28 mouse cellular contexts compared by ENCODE assay signal in genomic region chr2:180277773-180278320, GRCm38 (mm10). TPM values are rescaled to one million over a fixed set of nuclear protein-coding genes. Genes with fewer than 3 reads are reported as not detected.
DNase-seq lines count a peak whose midpoint lies in the region; ATAC-seq and TF ChIP-seq lines count a peak whose summit lies in the region.
"Had no signal": no experiment of that assay in that cellular context is flagged by ENCODE, and none has a peak within 500 bp of the region (broad histone marks: within the 10 kb centered on the region; RNA-seq: fewer than 3 reads in every experiment).

No protein-coding gene starts in this region.

- H3K4me2 ChIP-seq in lung, embryonic 15.5 days, result no peak overlapping the region
- no peak overlapping the region for H3K4me2 ChIP-seq in lung, postnatal 0 days (replicated peaks; ENCODE audit: low read depth, low read length)
- H3K4me2 ChIP-seq in intestine, embryonic 15.5 days (replicated peaks), result peak overlapping the region; percentile 23; the same call in 1 of the 2 replicates
- no peak overlapping the region for H3K4me2 ChIP-seq in stomach, embryonic 16.5 days (ENCODE audit: low read depth, low read length)
- no peak overlapping the region for H3K4me2 ChIP-seq in hindbrain, embryonic 11.5 days (replicated peaks; ENCODE audit: low read depth, low read length)
- H3K4me2 ChIP-seq: embryonic facial prominence, embryonic 12.5 days; forebrain, embryonic 15.5 days; heart, embryonic 13.5 days; neural tube, embryonic 15.5 days had no signal

- peak overlapping the region; percentile 70 for H3K27ac ChIP-seq in lung, embryonic 15.5 days
- H3K27ac ChIP-seq in lung, postnatal 0 days (ENCODE audit: low read length), result no peak overlapping the region
- peak overlapping the region; percentile 86 for H3K27ac ChIP-seq in intestine, embryonic 15.5 days
- peak overlapping the region; percentile 88 for H3K27ac ChIP-seq in stomach, embryonic 16.5 days (ENCODE audit: low read length)
- no peak overlapping the region for H3K27ac ChIP-seq in hindbrain, embryonic 11.5 days (ENCODE audit: low read depth, low read length)
- H3K27ac ChIP-seq: embryonic facial prominence, embryonic 12.5 days; forebrain, embryonic 15.5 days; liver, embryonic 14.5 days; neural tube, embryonic 15.5 days had no signal

- no peaks in the 10 kb centered on the region for H3K36me3 ChIP-seq in lung, embryonic 15.5 days
- H3K36me3 ChIP-seq in lung, postnatal 0 days (ENCODE audit: insufficient read depth, low read length), result no peaks in the 10 kb centered on the region
- no peaks in the 10 kb centered on the region for H3K36me3 ChIP-seq in intestine, embryonic 15.5 days
- no peaks in the 10 kb centered on the region for H3K36me3 ChIP-seq in stomach, embryonic 16.5 days (ENCODE audit: control insufficient read depth, insufficient read depth, low read length)
- H3K36me3 ChIP-seq in hindbrain, embryonic 11.5 days (ENCODE audit: control insufficient read depth, insufficient read depth, low read length), result no peaks in the 10 kb centered on the region
- H3K36me3 ChIP-seq: embryonic facial prominence, embryonic 12.5 days; forebrain, embryonic 15.5 days; heart, embryonic 13.5 days; neural tube, embryonic 15.5 days had no signal

- peak; percentile 93 for DNase-seq in heart, adult 11 months
- no peak for DNase-seq in heart, adult 8-10 months (ENCODE audit: low spot score)
- DNase-seq in lung, postnatal 0 days (ENCODE audit: low spot score), result no peak
- no peak for DNase-seq in hindbrain, embryonic 11.5 days (ENCODE audit: low spot score)
- no peak for DNase-seq in ovary, adult 18-20 months (ENCODE audit: low spot score)
- DNase-seq: adrenal gland, postnatal 14 days; B cell, adult 2 months; cerebellum, adult 11 months; lung, postnatal 36 days; retina, postnatal 1 day; thymus, adult 18-20 months; thymus, postnatal 4 days had no signal

- TF ChIP-seq CTCF in lung, postnatal 0 days (IDR thresholded peaks at IDR 0.05), result no peak

- no peak overlapping the region for H3K9ac ChIP-seq in lung, embryonic 15.5 days
- H3K9ac ChIP-seq in lung, postnatal 0 days (replicated peaks; ENCODE audit: low read depth), result no peak overlapping the region
- H3K9ac ChIP-seq in intestine, embryonic 15.5 days, result no peak overlapping the region
- H3K9ac ChIP-seq in stomach, embryonic 16.5 days (ENCODE audit: low read length), result 0 out of 2 replicates have a peak overlapping the region, but pooled peaks have one; percentile 15
- no peak overlapping the region for H3K9ac ChIP-seq in hindbrain, embryonic 11.5 days (ENCODE audit: low read depth, low read length)
- H3K9ac ChIP-seq: embryonic facial prominence, embryonic 12.5 days; forebrain, embryonic 15.5 days; liver, embryonic 14.5 days; neural tube, embryonic 15.5 days had no signal

- H3K27me3 ChIP-seq in lung, embryonic 15.5 days, result no peaks in the 10 kb centered on the region
- H3K27me3 ChIP-seq in lung, postnatal 0 days (replicated peaks; ENCODE audit: insufficient read depth, low read length), result no peaks in the 10 kb centered on the region
- H3K27me3 ChIP-seq in intestine, embryonic 15.5 days (replicated peaks), result no peaks in the 10 kb centered on the region
- no peaks in the 10 kb centered on the region for H3K27me3 ChIP-seq in stomach, embryonic 16.5 days (ENCODE audit: control insufficient read depth, insufficient read depth, low read length)
- H3K27me3 ChIP-seq in hindbrain, embryonic 11.5 days (ENCODE audit: control insufficient read depth, insufficient read depth, low read length), result no peaks in the 10 kb centered on the region
- H3K27me3 ChIP-seq: forebrain, embryonic 15.5 days; heart, embryonic 13.5 days had no signal

- TF ChIP-seq EP300 in lung, postnatal 0 days (IDR thresholded peaks at IDR 0.05), result no peak

- H3K4me3 ChIP-seq in lung, embryonic 15.5 days, result no peak overlapping the region
- H3K4me3 ChIP-seq in lung, postnatal 0 days (ENCODE audit: low read depth, low read length), result no peak overlapping the region
- no peak overlapping the region for H3K4me3 ChIP-seq in intestine, embryonic 15.5 days (replicated peaks)
- H3K4me3 ChIP-seq in stomach, embryonic 16.5 days (replicated peaks; ENCODE audit: low read length), result no peak overlapping the region
- H3K4me3 ChIP-seq in hindbrain, embryonic 11.5 days (ENCODE audit: low read depth, low read length), result no peak overlapping the region
- H3K4me3 ChIP-seq: embryonic facial prominence, embryonic 12.5 days; forebrain, embryonic 15.5 days; heart, embryonic 13.5 days; neural tube, embryonic 15.5 days had no signal

- no peak for ATAC-seq in lung, embryonic 15.5 days (ENCODE audit: borderline replicate concordance, extremely low read depth, low FRiP score, low TSS enrichment)
- no peak for ATAC-seq in lung, postnatal 0 days
- ATAC-seq in intestine, embryonic 15.5 days, result no peak
- ATAC-seq in stomach, embryonic 16.5 days (ENCODE audit: insufficient read depth, low FRiP score), result no peak
- no peak for ATAC-seq in hindbrain, embryonic 11.5 days (ENCODE audit: low FRiP score)
- ATAC-seq: forebrain, embryonic 15.5 days; hindbrain, embryonic 16.5 days; midbrain, embryonic 16.5 days; Patski had no signal

- no peaks in the 10 kb centered on the region for H3K9me3 ChIP-seq in lung, embryonic 15.5 days
- no peaks in the 10 kb centered on the region for H3K9me3 ChIP-seq in lung, postnatal 0 days (ENCODE audit: low read length)
- no peaks in the 10 kb centered on the region for H3K9me3 ChIP-seq in intestine, embryonic 15.5 days
- H3K9me3 ChIP-seq in stomach, embryonic 16.5 days (replicated peaks; ENCODE audit: control insufficient read depth, low read length), result no peaks in the 10 kb centered on the region
- no peaks in the 10 kb centered on the region for H3K9me3 ChIP-seq in hindbrain, embryonic 11.5 days (ENCODE audit: control insufficient read depth, low read length)
- H3K9me3 ChIP-seq: embryonic facial prominence, embryonic 12.5 days; forebrain, embryonic 15.5 days; heart, embryonic 13.5 days; neural tube, embryonic 15.5 days had no signal

- 73% methylated on average over 8 of the region's 8 CpGs for WGBS in lung, embryonic 15.5 days
- WGBS in lung, postnatal 0 days, result 59% methylated on average over 8 of the region's 8 CpGs
- WGBS in intestine, embryonic 15.5 days, result 57% methylated on average over 8 of the region's 8 CpGs
- 52% methylated on average over 8 of the region's 8 CpGs for whole genome bisulfite sequencing in stomach, embryonic 16.5 days
- 70% methylated on average over 8 of the region's 8 CpGs for WGBS in hindbrain, embryonic 11.5 days

- H3K4me1 ChIP-seq in lung, embryonic 15.5 days, result peaks cover 35% of the 10 kb centered on the region
- H3K4me1 ChIP-seq in lung, postnatal 0 days (ENCODE audit: insufficient read depth, low read depth, low read length), result peaks cover 12% of the 10 kb centered on the region; the same call in 1 of the 2 replicates
- peaks cover 30% of the 10 kb centered on the region for H3K4me1 ChIP-seq in intestine, embryonic 15.5 days (replicated peaks)
- H3K4me1 ChIP-seq in stomach, embryonic 16.5 days (ENCODE audit: control insufficient read depth, insufficient read depth, low read length), result peaks cover 21% of the 10 kb centered on the region
- no peaks in the 10 kb centered on the region for H3K4me1 ChIP-seq in hindbrain, embryonic 11.5 days (replicated peaks; ENCODE audit: control insufficient read depth, insufficient read depth, low read length)

RNA-seq across cellular contexts. Expression of gene Cables2, which starts 4.6 kb away (rescaled TPM):
- total RNA-seq in heart, adult 8-10 months (2022), result 10 to 100 TPM; 12.1 to 14.1 (median 12.6) TPM
- 14.1 and 16.5 TPM in 2 replicates for polyA plus RNA-seq in lung, embryonic 15.5 days (2015; fragmentation: Nextera tagmentation; extraction: Ambion mirVana)
- polyA plus RNA-seq in lung, postnatal 0 days (2015; fragmentation: Nextera tagmentation; extraction: Ambion mirVana), result 15.5 and 16.1 TPM in 2 replicates
- polyA plus RNA-seq in intestine, embryonic 15.5 days (2015; fragmentation: Nextera tagmentation; extraction: Ambion mirVana), result 11.4 and 12.7 TPM in 2 replicates
- polyA plus RNA-seq in stomach, embryonic 16.5 days (2015; fragmentation: Nextera tagmentation; extraction: Ambion mirVana), result 4.3 and 4.6 TPM in 2 replicates
- polyA plus RNA-seq in hindbrain, embryonic 11.5 days (2014; fragmentation: Nextera tagmentation; extraction: Ambion mirVana), result 14.0 and 16.8 TPM in 2 replicates

RNA-seq across cellular contexts. Expression of gene Rbbp8nl, which starts 11.8 kb away (rescaled TPM):
- total RNA-seq in heart, adult 8-10 months (2022), result not detected
- 2.3 and 3.1 TPM in 2 replicates for polyA plus RNA-seq in lung, embryonic 15.5 days (2015; fragmentation: Nextera tagmentation; extraction: Ambion mirVana)
- polyA plus RNA-seq in lung, postnatal 0 days (2015; fragmentation: Nextera tagmentation; extraction: Ambion mirVana), result 0.20 and 0.46 TPM in 2 replicates
- 2.8 and 3.8 TPM in 2 replicates for polyA plus RNA-seq in intestine, embryonic 15.5 days (2015; fragmentation: Nextera tagmentation; extraction: Ambion mirVana)
- 3.7 and 5.9 TPM in 2 replicates for polyA plus RNA-seq in stomach, embryonic 16.5 days (2015; fragmentation: Nextera tagmentation; extraction: Ambion mirVana)
- 0.08 TPM in 1 of 2 replicates, not detected in the other for polyA plus RNA-seq in hindbrain, embryonic 11.5 days (2014; fragmentation: Nextera tagmentation; extraction: Ambion mirVana)
- total RNA-seq: adrenal gland, postnatal 14 days; gastrocnemius, postnatal 4 days; heart, postnatal 25 days; layer of hippocampus, postnatal 25 days; left cerebral cortex, postnatal 14 days had no signal
- polyA plus RNA-seq: cortical plate, adult 2 months; forebrain, embryonic 15.5 days; hindbrain, embryonic 16.5 days; midbrain, embryonic 16.5 days; neural tube, embryonic 15.5 days; Patski had no signal

RNA-seq across cellular contexts. Expression of gene Rps21, which starts 20.7 kb away (rescaled TPM):
- 100 to 1,000 TPM; 452 to 674 (median 565) TPM for total RNA-seq in heart, adult 8-10 months (2022)
- 477 and 524 TPM in 2 replicates for polyA plus RNA-seq in lung, embryonic 15.5 days (2015; fragmentation: Nextera tagmentation; extraction: Ambion mirVana)
- polyA plus RNA-seq in lung, postnatal 0 days (2015; fragmentation: Nextera tagmentation; extraction: Ambion mirVana), result 418 and 453 TPM in 2 replicates
- polyA plus RNA-seq in intestine, embryonic 15.5 days (2015; fragmentation: Nextera tagmentation; extraction: Ambion mirVana), result 577 and 672 TPM in 2 replicates
- 408 and 537 TPM in 2 replicates for polyA plus RNA-seq in stomach, embryonic 16.5 days (2015; fragmentation: Nextera tagmentation; extraction: Ambion mirVana)
- 432 and 442 TPM in 2 replicates for polyA plus RNA-seq in hindbrain, embryonic 11.5 days (2014; fragmentation: Nextera tagmentation; extraction: Ambion mirVana)

RNA-seq across cellular contexts. Expression of gene Lama5, which starts 52.2 kb away (rescaled TPM):
- total RNA-seq in heart, adult 8-10 months (2022), result 100 to 1,000 TPM in 1 of 4 experiments, 10 to 100 TPM in 3; 78.1 to 110 (median 93.3) TPM
- 79.0 and 83.2 TPM in 2 replicates for polyA plus RNA-seq in lung, embryonic 15.5 days (2015; fragmentation: Nextera tagmentation; extraction: Ambion mirVana)
- 83.7 and 85.3 TPM in 2 replicates for polyA plus RNA-seq in lung, postnatal 0 days (2015; fragmentation: Nextera tagmentation; extraction: Ambion mirVana)
- polyA plus RNA-seq in intestine, embryonic 15.5 days (2015; fragmentation: Nextera tagmentation; extraction: Ambion mirVana), result 30.9 and 37.8 TPM in 2 replicates
- 61.3 and 64.6 TPM in 2 replicates for polyA plus RNA-seq in stomach, embryonic 16.5 days (2015; fragmentation: Nextera tagmentation; extraction: Ambion mirVana)
- polyA plus RNA-seq in hindbrain, embryonic 11.5 days (2014; fragmentation: Nextera tagmentation; extraction: Ambion mirVana), result 3.3 and 4.4 TPM in 2 replicates

RNA-seq across cellular contexts. Expression of gene Gata5, which starts 56.7 kb away (rescaled TPM):
- total RNA-seq in heart, adult 8-10 months (2022), result 1 to 10 TPM in 1 of 4 experiments, under 1 TPM in 3; 0.68 to 1.2 (median 0.80) TPM
- polyA plus RNA-seq in lung, embryonic 15.5 days (2015; fragmentation: Nextera tagmentation; extraction: Ambion mirVana), result 26.2 and 27.8 TPM in 2 replicates
- 10.4 and 11.4 TPM in 2 replicates for polyA plus RNA-seq in lung, postnatal 0 days (2015; fragmentation: Nextera tagmentation; extraction: Ambion mirVana)
- polyA plus RNA-seq in intestine, embryonic 15.5 days (2015; fragmentation: Nextera tagmentation; extraction: Ambion mirVana), result 8.6 and 8.8 TPM in 2 replicates
- 5.6 and 6.7 TPM in 2 replicates for polyA plus RNA-seq in stomach, embryonic 16.5 days (2015; fragmentation: Nextera tagmentation; extraction: Ambion mirVana)
- not detected in 2 replicates for polyA plus RNA-seq in hindbrain, embryonic 11.5 days (2014; fragmentation: Nextera tagmentation; extraction: Ambion mirVana)
- total RNA-seq: layer of hippocampus, postnatal 25 days; left cerebral cortex, postnatal 14 days had no signal
- polyA plus RNA-seq: cortical plate, adult 2 months; forebrain, embryonic 15.5 days; hindbrain, embryonic 16.5 days; midbrain, embryonic 16.5 days; Patski had no signal

Comparison
In these comparisons a context has a peak if more than half of its experiments do, and no peak if none do; other contexts are left out.
1. H3K27ac ChIP-seq: peak in lung, embryonic 15.5 days (single experiment), intestine, embryonic 15.5 days (single experiment) and stomach, embryonic 16.5 days (single experiment); none in lung, postnatal 0 days (single experiment) and hindbrain, embryonic 11.5 days (single experiment).